Mouse (Mus musculus) forebrain, embryonic 13.5 days (tissue): ENCODE measurements around the gene Galnt14. TPM values are rescaled to one million over a fixed set of nuclear protein-coding genes. Genes with fewer than 3 reads are reported as not detected.

Source experiments
- ATAC-seq: fragments of 200-750 bp; cut with Nextera tagmentation; 2 replicates; pipeline ENCODE4 v1.8.0; 2017
- H3K27ac ChIP-seq: fragments of 300-500 bp; sonication (generic); 2 replicates; pipeline ENCODE4 v1.5.1; 2015; ENCODE audit warnings: inconsistent platforms, mild to moderate bottlenecking, moderate library complexity
- H3K27me3 ChIP-seq: fragments of 300-500 bp; sonication (generic); 2 replicates; pipeline ENCODE4 v1.6.1; 2015; ENCODE audit warnings: mild to moderate bottlenecking, inconsistent platforms
- H3K36me3 ChIP-seq: fragments of 300-500 bp; sonication (generic); 2 replicates; pipeline ENCODE4 v1.6.1; 2015; ENCODE audit warnings: mild to moderate bottlenecking, inconsistent platforms; ENCODE audit not compliant: poor library complexity, severe bottlenecking
- H3K4me1 ChIP-seq: fragments of 300-500 bp; sonication (generic); 2 replicates; pipeline ENCODE4 v1.6.1; 2015; ENCODE audit warnings: inconsistent platforms
- H3K4me2 ChIP-seq: fragments of 300-500 bp; sonication (generic); 2 replicates; pipeline ENCODE4 v1.6.1; 2015; ENCODE audit warnings: inconsistent platforms, mild to moderate bottlenecking, moderate library complexity
- H3K4me3 ChIP-seq: fragments of 300-500 bp; sonication (generic); 2 replicates; pipeline ENCODE4 v1.5.1; 2015; ENCODE audit warnings: mild to moderate bottlenecking, inconsistent platforms
- H3K9ac ChIP-seq: fragments of 300-500 bp; sonication (generic); 2 replicates; pipeline ENCODE4 v1.6.1; 2015; ENCODE audit warnings: mild to moderate bottlenecking, inconsistent platforms
- H3K9me3 ChIP-seq: fragments of 300-500 bp; sonication (generic); replicated peaks from 2 replicates; pipeline ENCODE4 v1.6.1; 2016; ENCODE audit warnings: inconsistent platforms
- WGBS: fragments of 180-500 bp; shearing (Covaris S2); methylation state at CpG from one replicate; pipeline ENCODE4 v1.1.7; 2015; 5-methylcytosine and 5-hydroxymethylcytosine counted together
- polyA plus RNA-seq: library from polyadenylated mRNA; unstranded; fragments of >200 nt; fragmentation: Nextera tagmentation; extraction: Ambion mirVana; gene quantifications from 2 replicates; pipeline ENCODE4 v1.2.1, GENCODE M21; 2015

Galnt14 gene
- polyA plus RNA-seq, 1 experiment from 2014 or later, result 6.4 TPM

DNA sequence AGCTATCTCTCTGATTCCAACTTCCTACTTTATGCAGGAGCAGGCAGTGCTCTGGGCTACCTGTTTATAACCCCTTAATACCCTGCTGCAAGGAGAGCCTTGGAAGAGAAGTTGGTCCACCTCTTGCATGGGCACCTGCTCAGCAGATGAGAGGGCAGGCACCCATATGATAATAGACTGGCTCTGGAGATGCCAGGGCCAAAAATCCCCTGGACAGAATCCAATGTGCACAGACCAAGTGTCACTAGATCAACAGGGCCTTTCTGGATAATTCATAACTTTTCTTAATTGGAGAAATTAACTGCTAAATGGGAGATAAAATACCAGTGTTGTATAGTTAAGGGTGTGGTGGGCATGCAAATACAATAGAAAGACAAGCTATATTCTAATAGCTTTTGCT is 6.7 kb downstream of the Galnt14 start:
- no peak overlapping the region for H3K27ac ChIP-seq
- no peak overlapping the region for H3K4me3 ChIP-seq
- ATAC-seq, result no peak
- H3K9ac ChIP-seq, result no peak overlapping the region
- peaks cover 6% of the 10 kb centered on the region; the same call in 1 of the 2 replicates for H3K27me3 ChIP-seq
- H3K9me3 ChIP-seq, result no peaks in the 10 kb centered on the region
- H3K4me2 ChIP-seq, result no peak overlapping the region
- no peaks in the 10 kb centered on the region for H3K36me3 ChIP-seq
- peaks cover 33% of the 10 kb centered on the region for H3K4me1 ChIP-seq

DNA sequence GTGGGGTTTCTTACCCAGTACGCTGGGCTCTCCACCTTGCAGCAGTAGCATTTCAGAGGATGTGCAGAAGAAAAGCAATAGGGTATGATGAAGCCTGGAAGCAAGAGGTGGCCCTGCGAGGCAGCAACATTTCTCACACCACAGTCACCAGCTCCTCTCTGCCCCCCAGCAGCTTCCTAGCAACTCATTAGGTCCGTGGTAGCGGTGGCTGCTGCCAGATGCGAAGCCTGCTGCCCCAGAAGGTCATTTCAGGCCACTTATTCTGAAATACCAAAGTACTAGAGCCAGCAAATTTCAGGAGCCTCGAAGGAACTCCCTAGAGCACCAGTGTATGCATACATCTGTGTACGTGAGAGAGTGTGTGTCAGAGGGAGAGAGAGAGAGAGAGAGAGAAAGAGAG is 9.2 kb downstream of the Galnt14 start:
- Histone ChIP-seq H3K4me3 (no peak overlapping the region), H3K27ac (no peak overlapping the region; the same call in 1 of the 2 replicates), H3K36me3 (no peaks in the 10 kb centered on the region), H3K9ac (no peak overlapping the region), H3K27me3 (no peaks in the 10 kb centered on the region), H3K9me3 (no peaks in the 10 kb centered on the region), H3K4me2 (no peak overlapping the region), H3K4me1 (peaks cover 42% of the 10 kb centered on the region)
- WGBS, result 24% methylated on average over 7 of the region's 7 CpGs
- no peak for ATAC-seq

DNA sequence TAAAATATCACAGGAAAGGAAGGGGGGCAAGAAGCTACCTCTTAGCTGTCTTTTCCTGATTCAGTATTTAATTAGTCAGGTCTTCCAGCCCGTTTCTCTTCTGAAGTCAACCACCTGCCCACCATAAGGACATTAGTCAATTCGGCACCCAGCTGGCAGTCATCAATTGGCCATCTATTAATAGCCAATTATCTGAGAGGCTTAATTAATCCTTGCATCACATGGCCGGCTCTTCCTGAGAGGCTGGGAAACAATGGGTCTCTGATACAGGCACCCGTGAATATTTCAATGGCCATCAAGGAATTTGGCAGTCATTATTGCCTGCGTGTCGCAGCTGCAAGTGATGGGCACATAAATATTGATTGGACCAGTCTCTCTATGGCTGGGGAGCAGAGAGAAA is 10.4 kb downstream of the Galnt14 start:
- H3K9me3 ChIP-seq, result no peaks in the 10 kb centered on the region
- ATAC-seq, result peak; percentile 69; the same call in 1 of the 2 replicates
- 8% methylated on average over 6 of the region's 6 CpGs for WGBS
- no peak overlapping the region; the same call in 1 of the 2 replicates for H3K27ac ChIP-seq
- H3K36me3 ChIP-seq, result no peaks in the 10 kb centered on the region
- H3K4me2 ChIP-seq, result no peak overlapping the region
- H3K4me1 ChIP-seq, result peaks cover 47% of the 10 kb centered on the region
- no peak overlapping the region for H3K4me3 ChIP-seq
- no peaks in the 10 kb centered on the region for H3K27me3 ChIP-seq
- no peak overlapping the region for H3K9ac ChIP-seq

DNA sequence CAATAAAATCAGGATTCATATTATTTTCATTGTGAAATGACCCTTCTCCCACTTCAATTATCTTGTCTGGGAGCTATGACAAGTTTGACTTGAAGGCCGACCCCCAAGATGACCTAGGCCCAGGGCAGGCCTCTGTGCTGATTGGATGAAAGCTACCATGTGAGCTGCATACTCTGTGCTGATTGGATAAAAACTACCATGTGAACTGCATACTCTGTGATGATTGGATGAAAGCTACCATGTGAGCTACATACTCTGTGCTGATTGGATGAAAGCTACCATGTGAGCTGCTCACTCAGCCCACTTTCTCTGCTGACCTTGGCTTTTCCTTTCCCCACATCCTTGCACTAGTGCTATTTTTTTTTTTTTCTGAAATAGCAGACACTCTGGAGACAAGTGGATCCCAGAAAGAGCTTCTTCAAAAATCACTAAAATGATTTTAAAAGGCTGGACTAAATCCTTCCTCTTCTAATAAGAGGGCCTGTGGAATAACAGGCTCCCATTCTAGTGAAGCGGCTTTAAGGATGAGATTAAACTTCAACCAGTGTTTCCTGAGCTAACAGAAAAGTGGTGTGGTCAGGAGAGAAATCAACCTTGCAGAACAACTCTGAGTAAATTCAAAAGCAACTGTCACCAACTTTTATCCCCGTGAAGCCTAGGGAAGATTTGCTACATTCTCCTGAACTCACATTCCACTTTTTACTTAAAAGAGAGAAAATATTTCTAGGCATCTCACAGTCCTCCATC is 15.9 kb downstream of the Galnt14 start:
- WGBS, result 93% methylated on average over 3 of the region's 3 CpGs

DNA sequence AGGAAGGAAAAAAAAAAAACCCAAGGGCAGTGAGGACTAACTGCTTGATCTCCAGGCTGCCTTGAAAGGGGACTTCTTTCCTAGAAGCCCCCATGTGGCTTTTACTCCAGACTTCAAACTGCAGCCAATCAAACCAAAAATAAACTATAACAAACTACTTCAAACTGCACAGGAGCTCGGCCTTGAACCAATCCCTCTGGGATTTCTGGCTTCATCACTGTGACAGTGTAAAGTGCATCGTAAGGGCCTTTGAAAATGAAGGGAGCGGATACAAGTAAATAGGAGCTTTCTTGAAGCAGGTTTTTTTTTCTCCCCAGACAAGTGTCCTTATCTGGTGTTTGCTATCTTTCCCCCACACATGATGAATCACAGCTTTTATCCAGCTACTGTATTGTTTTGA is 22.0 kb downstream of the Galnt14 start:
- Histone ChIP-seq H3K4me1 (no peaks in the 10 kb centered on the region), H3K27me3 (no peaks in the 10 kb centered on the region), H3K9me3 (no peaks in the 10 kb centered on the region), H3K9ac (no peak overlapping the region), H3K27ac (no peak overlapping the region), H3K4me3 (no peak overlapping the region), H3K36me3 (no peaks in the 10 kb centered on the region), H3K4me2 (no peak overlapping the region)
- WGBS, result 76% methylated on average over 3 of the region's 3 CpGs
- no peak for ATAC-seq

More for the DNA sequence above, 15.9 kb downstream of the Galnt14 start:
- H3K4me1 ChIP-seq, result peaks cover 21% of the 10 kb centered on the region
- H3K4me2 ChIP-seq, result no peak overlapping the region
- no peaks in the 10 kb centered on the region for H3K9me3 ChIP-seq
- H3K27me3 ChIP-seq, result no peaks in the 10 kb centered on the region
- H3K9ac ChIP-seq, result no peak overlapping the region
- no peak overlapping the region for H3K27ac ChIP-seq
- no peaks in the 10 kb centered on the region for H3K36me3 ChIP-seq
- no peak for ATAC-seq
- H3K4me3 ChIP-seq, result no peak overlapping the region

DNA sequence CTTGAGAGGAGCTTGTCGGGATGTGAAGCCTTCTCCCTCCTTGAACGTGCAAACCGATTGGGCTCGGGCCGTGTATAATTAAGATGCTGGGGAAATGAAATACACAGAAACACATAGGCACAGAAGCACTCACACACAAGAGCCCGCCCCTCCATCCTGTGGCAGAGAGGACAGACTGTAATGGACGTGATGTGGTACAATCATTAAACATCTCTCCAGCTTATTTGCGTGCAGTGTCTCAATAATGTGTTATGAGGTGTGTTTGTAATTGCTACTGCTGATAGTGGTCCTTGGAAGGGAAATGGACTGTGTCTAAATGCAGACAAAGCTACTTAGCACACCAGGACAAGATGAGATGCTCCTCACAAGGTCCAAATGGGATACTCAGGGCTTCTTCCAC is 24.0 kb downstream of the Galnt14 start:
- 85% methylated on average over 8 of the region's 8 CpGs for WGBS
- no peak overlapping the region for H3K4me2 ChIP-seq
- no peak overlapping the region for H3K4me3 ChIP-seq
- H3K9me3 ChIP-seq, result no peaks in the 10 kb centered on the region
- H3K27me3 ChIP-seq, result no peaks in the 10 kb centered on the region
- no peaks in the 10 kb centered on the region for H3K4me1 ChIP-seq
- no peak overlapping the region for H3K27ac ChIP-seq
- ATAC-seq, result no peak
- H3K9ac ChIP-seq, result no peak overlapping the region
- no peaks in the 10 kb centered on the region for H3K36me3 ChIP-seq

DNA sequence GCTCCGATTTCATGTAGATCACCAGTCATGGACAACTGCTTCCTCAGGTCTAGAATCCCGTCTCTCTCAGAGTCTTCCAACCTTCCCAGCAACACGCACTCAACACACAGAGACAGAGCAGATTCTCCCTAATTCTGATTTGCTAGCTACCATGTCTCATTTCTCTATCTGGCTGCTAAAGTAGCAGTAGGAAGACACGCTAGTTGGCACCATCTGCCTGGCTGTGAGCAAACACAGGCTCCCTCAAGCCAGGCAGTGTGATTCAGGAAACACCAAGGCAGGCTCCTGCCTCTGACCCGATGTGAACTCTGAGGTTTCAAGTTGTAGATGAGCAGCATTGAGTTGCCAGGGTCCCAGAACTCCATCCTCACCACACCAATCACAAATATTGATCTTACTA is 25.5 kb downstream of the Galnt14 start:
- Histone ChIP-seq H3K4me3 (no peak overlapping the region), H3K4me2 (no peak overlapping the region), H3K27ac (no peak overlapping the region), H3K9me3 (no peaks in the 10 kb centered on the region), H3K9ac (no peak overlapping the region), H3K36me3 (no peaks in the 10 kb centered on the region), H3K27me3 (no peaks in the 10 kb centered on the region), H3K4me1 (no peaks in the 10 kb centered on the region)
- ATAC-seq, result no peak
- 93% methylated on average over 5 of the region's 5 CpGs for WGBS

- no peaks in the 10 kb centered on the region for H3K4me1 ChIP-seq
- ATAC-seq, result no peak
- H3K9me3 ChIP-seq, result no peaks in the 10 kb centered on the region
- no peak overlapping the region for H3K4me3 ChIP-seq
- no peaks in the 10 kb centered on the region for H3K36me3 ChIP-seq
- WGBS, result 81% methylated on average over 5 of the region's 5 CpGs
- no peak overlapping the region for H3K4me2 ChIP-seq
- no peak overlapping the region for H3K9ac ChIP-seq
- no peaks in the 10 kb centered on the region for H3K27me3 ChIP-seq
- no peak overlapping the region for H3K27ac ChIP-seq
Observed at GRCm38 (mm10) chr17:73671921-73672320, 38.3 kb downstream of the Galnt14 start.

DNA sequence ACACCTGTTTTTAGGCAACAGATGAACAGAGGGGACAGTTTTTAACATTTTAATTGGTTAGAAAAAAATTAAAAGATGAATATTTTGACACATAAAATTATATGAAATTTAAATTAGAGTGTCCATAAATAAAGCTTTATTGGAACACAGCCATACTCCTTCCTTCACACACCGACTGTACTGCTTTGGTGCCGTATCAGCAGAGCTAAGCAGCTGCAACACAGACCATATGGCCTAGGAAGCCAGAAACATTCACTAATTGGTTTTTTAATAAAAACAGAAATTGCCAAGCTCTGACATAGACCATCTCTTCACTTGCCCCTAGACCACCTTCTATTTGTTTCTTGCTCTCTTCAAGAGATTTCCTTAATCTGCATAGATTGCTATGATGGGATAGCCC is 40.2 kb downstream of the Galnt14 start:
- no peaks in the 10 kb centered on the region for H3K27me3 ChIP-seq
- WGBS, result 77% methylated on average over 2 of the region's 2 CpGs
- H3K4me2 ChIP-seq, result no peak overlapping the region
- no peaks in the 10 kb centered on the region for H3K36me3 ChIP-seq
- peak; percentile 70; the same call in 1 of the 2 replicates for ATAC-seq
- no peak overlapping the region for H3K9ac ChIP-seq
- no peak overlapping the region for H3K27ac ChIP-seq
- no peaks in the 10 kb centered on the region for H3K4me1 ChIP-seq
- H3K4me3 ChIP-seq, result no peak overlapping the region
- H3K9me3 ChIP-seq, result no peaks in the 10 kb centered on the region

- Histone ChIP-seq H3K4me3 (no peak overlapping the region), H3K9ac (no peak overlapping the region), H3K27ac (no peak overlapping the region), H3K36me3 (no peaks in the 10 kb centered on the region), H3K27me3 (no peaks in the 10 kb centered on the region), H3K4me1 (no peaks in the 10 kb centered on the region), H3K4me2 (no peak overlapping the region), H3K9me3 (no peaks in the 10 kb centered on the region)
- WGBS, result 86% methylated on average over 1 of the region's 1 CpGs
- no peak for ATAC-seq
Observed at GRCm38 (mm10) chr17:73668996-73669395, 41.3 kb downstream of the Galnt14 start.

GRCm38 (mm10) chr17:73663237-73663636 is 47.0 kb downstream of the Galnt14 start:
- Histone ChIP-seq H3K4me3 (no peak overlapping the region), H3K9me3 (no peaks in the 10 kb centered on the region), H3K4me1 (peaks cover 10% of the 10 kb centered on the region; the same call in 1 of the 2 replicates), H3K4me2 (no peak overlapping the region), H3K27ac (no peak overlapping the region), H3K36me3 (no peaks in the 10 kb centered on the region), H3K27me3 (no peaks in the 10 kb centered on the region), H3K9ac (no peak overlapping the region)
- no peak for ATAC-seq
- 77% methylated on average over 3 of the region's 3 CpGs for WGBS

- Histone ChIP-seq H3K4me1 (peaks cover 19% of the 10 kb centered on the region; the same call in 1 of the 2 replicates), H3K27ac (no peak overlapping the region), H3K9ac (no peak overlapping the region), H3K36me3 (no peaks in the 10 kb centered on the region), H3K4me2 (no peak overlapping the region), H3K4me3 (no peak overlapping the region), H3K9me3 (no peaks in the 10 kb centered on the region), H3K27me3 (no peaks in the 10 kb centered on the region)
- 78% methylated on average over 6 of the region's 6 CpGs for WGBS
- ATAC-seq, result 0 out of 2 replicates have a peak, but pooled peaks have one; percentile 48
Observed at GRCm38 (mm10) chr17:73658731-73659445, 51.4 kb downstream of the Galnt14 start.
